Mouse (Mus musculus): ENCODE data around the gene Smg6. TPM values are rescaled to one million over a fixed set of nuclear protein-coding genes. Genes with fewer than 3 reads are reported as not detected.
"Not testable (repeated sequence)": the region's sequence is repeated elsewhere in the genome, so short reads cannot be mapped to it uniquely, and the experiment has no call there.

Gene Smg6
- polyA plus RNA-seq, 1 experiment from 2014 or later = 15.8 TPM

GRCm38 (mm10) chr11:74996482-74996881 is 70.9 kb downstream of the Smg6 start:
- H3K4me3 ChIP-seq (replicated peaks; ENCODE audit: low read length) = no peak overlapping the region
- no peak overlapping the region for H3K4me2 ChIP-seq (ENCODE audit: low read depth, low read length)
- no peaks in the 10 kb centered on the region; the same call in 1 of the 2 replicates for H3K36me3 ChIP-seq (ENCODE audit: control insufficient read depth, insufficient read depth, low read length)
- no peaks in the 10 kb centered on the region for H3K27me3 ChIP-seq (ENCODE audit: control insufficient read depth, insufficient read depth, low read length)
- ATAC-seq (ENCODE audit: insufficient read depth, low FRiP score) = no peak
- peaks cover 9% of the 10 kb centered on the region for H3K4me1 ChIP-seq (ENCODE audit: control insufficient read depth, insufficient read depth, low read length)
- H3K9ac ChIP-seq (ENCODE audit: low read length) = no peak overlapping the region
- H3K27ac ChIP-seq (ENCODE audit: low read length) = 0 out of 2 replicates have a peak overlapping the region, but pooled peaks have one; percentile 1
- 86% methylated on average over 1 of the region's 1 CpGs for WGBS
- no peaks in the 10 kb centered on the region for H3K9me3 ChIP-seq (replicated peaks; ENCODE audit: control insufficient read depth, low read length)

- ATAC-seq (ENCODE audit: insufficient read depth, low FRiP score) = no peak
- H3K36me3 ChIP-seq (ENCODE audit: control insufficient read depth, insufficient read depth, low read length) = no peaks in the 10 kb centered on the region; the same call in 1 of the 2 replicates
- no peaks in the 10 kb centered on the region for H3K27me3 ChIP-seq (ENCODE audit: control insufficient read depth, insufficient read depth, low read length)
- peaks cover 5% of the 10 kb centered on the region for H3K4me1 ChIP-seq (ENCODE audit: control insufficient read depth, insufficient read depth, low read length)
- H3K9ac ChIP-seq (ENCODE audit: low read length) = peak overlapping the region; percentile 52; the same call in 1 of the 2 replicates
- H3K27ac ChIP-seq (ENCODE audit: low read length) = peak overlapping the region; percentile 50
- no peak overlapping the region for H3K4me3 ChIP-seq (replicated peaks; ENCODE audit: low read length)
- 51% methylated on average over 10 of the region's 10 CpGs for WGBS
- no peaks in the 10 kb centered on the region for H3K9me3 ChIP-seq (replicated peaks; ENCODE audit: control insufficient read depth, low read length)
- peak overlapping the region; percentile 3; the same call in 1 of the 2 replicates for H3K4me2 ChIP-seq (ENCODE audit: low read depth, low read length)
These were observed 75.4 kb downstream of the Smg6 start for GRCm38 (mm10) chr11:75000869-75001653.

- H3K27me3 ChIP-seq (ENCODE audit: control insufficient read depth, insufficient read depth, low read length) = no peaks in the 10 kb centered on the region
- H3K9ac ChIP-seq (ENCODE audit: low read length) = no peak overlapping the region
- H3K4me2 ChIP-seq (ENCODE audit: low read depth, low read length) = no peak overlapping the region
- H3K4me1 ChIP-seq (ENCODE audit: control insufficient read depth, insufficient read depth, low read length) = peaks cover 10% of the 10 kb centered on the region
- H3K27ac ChIP-seq (ENCODE audit: low read length) = no peak overlapping the region
- no peaks in the 10 kb centered on the region for H3K36me3 ChIP-seq (ENCODE audit: control insufficient read depth, insufficient read depth, low read length)
- H3K9me3 ChIP-seq (replicated peaks; ENCODE audit: control insufficient read depth, low read length) = no peaks in the 10 kb centered on the region
- WGBS = 78% methylated on average over 2 of the region's 2 CpGs
- no peak for ATAC-seq (ENCODE audit: insufficient read depth, low FRiP score)
- H3K4me3 ChIP-seq (replicated peaks; ENCODE audit: low read length) = no peak overlapping the region
These were observed 82.6 kb downstream of the Smg6 start for GRCm38 (mm10) chr11:75008270-75008669.

- H3K4me2 ChIP-seq (ENCODE audit: low read depth, low read length); ATAC-seq (ENCODE audit: insufficient read depth, low FRiP score): not testable (repeated sequence)
- WGBS = 86% methylated on average over 2 of the region's 2 CpGs
These were observed 83.9 kb downstream of the Smg6 start for GRCm38 (mm10) chr11:75009537-75009936.

GRCm38 (mm10) chr11:75012997-75013694 is 87.5 kb downstream of the Smg6 start:
- H3K9ac ChIP-seq (ENCODE audit: low read length) = no peak overlapping the region
- no peak overlapping the region; the same call in 1 of the 2 replicates for H3K4me2 ChIP-seq (ENCODE audit: low read depth, low read length)
- no peaks in the 10 kb centered on the region for H3K9me3 ChIP-seq (replicated peaks; ENCODE audit: control insufficient read depth, low read length)
- peak; percentile 87 for ATAC-seq (ENCODE audit: insufficient read depth, low FRiP score)
- no peak overlapping the region for H3K4me3 ChIP-seq (replicated peaks; ENCODE audit: low read length)
- H3K4me1 ChIP-seq (ENCODE audit: control insufficient read depth, insufficient read depth, low read length) = peaks cover 41% of the 10 kb centered on the region
- H3K36me3 ChIP-seq (ENCODE audit: control insufficient read depth, insufficient read depth, low read length) = no peaks in the 10 kb centered on the region
- peak overlapping the region; percentile 83 for H3K27ac ChIP-seq (ENCODE audit: low read length)
- H3K27me3 ChIP-seq (ENCODE audit: control insufficient read depth, insufficient read depth, low read length) = no peaks in the 10 kb centered on the region
- 26% methylated on average over 12 of the region's 12 CpGs for WGBS

More at GRCm38 (mm10) chr11:75009537-75009936, 83.9 kb downstream of the Smg6 start:
- not testable (repeated sequence) for H3K9me3 ChIP-seq (replicated peaks; ENCODE audit: control insufficient read depth, low read length); H3K36me3 ChIP-seq (ENCODE audit: control insufficient read depth, insufficient read depth, low read length); H3K4me3 ChIP-seq (replicated peaks; ENCODE audit: low read length); H3K27ac ChIP-seq (ENCODE audit: low read length); H3K27me3 ChIP-seq (ENCODE audit: control insufficient read depth, insufficient read depth, low read length); H3K9ac ChIP-seq (ENCODE audit: low read length)
- peaks cover 19% of the 10 kb centered on the region for H3K4me1 ChIP-seq (ENCODE audit: control insufficient read depth, insufficient read depth, low read length)

- peaks cover 46% of the 10 kb centered on the region for H3K4me1 ChIP-seq (ENCODE audit: control insufficient read depth, insufficient read depth, low read length)
- H3K9ac ChIP-seq (ENCODE audit: low read length) = peak overlapping the region; percentile 43
- H3K36me3 ChIP-seq (ENCODE audit: control insufficient read depth, insufficient read depth, low read length) = no peaks in the 10 kb centered on the region
- no peaks in the 10 kb centered on the region for H3K27me3 ChIP-seq (ENCODE audit: control insufficient read depth, insufficient read depth, low read length)
- H3K9me3 ChIP-seq (replicated peaks; ENCODE audit: control insufficient read depth, low read length) = no peaks in the 10 kb centered on the region
- H3K27ac ChIP-seq (ENCODE audit: low read length) = peak overlapping the region; percentile 83
- H3K4me3 ChIP-seq (replicated peaks; ENCODE audit: low read length) = no peak overlapping the region
- no peak overlapping the region for H3K4me2 ChIP-seq (ENCODE audit: low read depth, low read length)
- peak; percentile 35; the same call in 1 of the 2 replicates for ATAC-seq (ENCODE audit: insufficient read depth, low FRiP score)
- 60% methylated on average over 12 of the region's 12 CpGs for WGBS
These were observed 88.4 kb downstream of the Smg6 start for GRCm38 (mm10) chr11:75013764-75014695.

- H3K27me3 ChIP-seq (ENCODE audit: control insufficient read depth, insufficient read depth, low read length) = no peaks in the 10 kb centered on the region
- 63% methylated on average over 4 of the region's 4 CpGs for WGBS
- no peak for ATAC-seq (ENCODE audit: insufficient read depth, low FRiP score)
- no peaks in the 10 kb centered on the region for H3K36me3 ChIP-seq (ENCODE audit: control insufficient read depth, insufficient read depth, low read length)
- H3K4me3 ChIP-seq (replicated peaks; ENCODE audit: low read length) = no peak overlapping the region
- H3K27ac ChIP-seq (ENCODE audit: low read length) = peak overlapping the region; percentile 83
- no peak overlapping the region for H3K4me2 ChIP-seq (ENCODE audit: low read depth, low read length)
- H3K9me3 ChIP-seq (replicated peaks; ENCODE audit: control insufficient read depth, low read length) = no peaks in the 10 kb centered on the region
- 0 out of 2 replicates have a peak overlapping the region, but pooled peaks have one; percentile 14 for H3K9ac ChIP-seq (ENCODE audit: low read length)
- peaks cover 46% of the 10 kb centered on the region for H3K4me1 ChIP-seq (ENCODE audit: control insufficient read depth, insufficient read depth, low read length)
These were observed 89.2 kb downstream of the Smg6 start for GRCm38 (mm10) chr11:75014816-75015215.

GRCm38 (mm10) chr11:75015453-75015871 is 89.8 kb downstream of the Smg6 start:
- no peak overlapping the region; the same call in 1 of the 2 replicates for H3K9ac ChIP-seq (ENCODE audit: low read length)
- H3K4me3 ChIP-seq (replicated peaks; ENCODE audit: low read length) = no peak overlapping the region
- ATAC-seq (ENCODE audit: insufficient read depth, low FRiP score) = no peak
- 50% methylated on average over 7 of the region's 7 CpGs for WGBS
- H3K27me3 ChIP-seq (ENCODE audit: control insufficient read depth, insufficient read depth, low read length) = no peaks in the 10 kb centered on the region
- H3K4me2 ChIP-seq (ENCODE audit: low read depth, low read length) = no peak overlapping the region
- no peaks in the 10 kb centered on the region for H3K9me3 ChIP-seq (replicated peaks; ENCODE audit: control insufficient read depth, low read length)
- H3K36me3 ChIP-seq (ENCODE audit: control insufficient read depth, insufficient read depth, low read length) = no peaks in the 10 kb centered on the region
- peaks cover 46% of the 10 kb centered on the region for H3K4me1 ChIP-seq (ENCODE audit: control insufficient read depth, insufficient read depth, low read length)
- H3K27ac ChIP-seq (ENCODE audit: low read length) = peak overlapping the region; percentile 83
